Mouse (Mus musculus) adrenal gland, adult 18-20 months (tissue): ENCODE data around the gene Ppil6. TPM values are rescaled to one million over a fixed set of nuclear protein-coding genes. Genes with fewer than 3 reads are reported as not detected.

Source experiments
- total RNA-seq, 2 experiments: library from RNA; stranded (reverse); gene quantifications; 1 replicate in 1 of 2; 2 replicates in 1 of 2; pipeline ENCODE4 v1.2.3; 2021

Gene Ppil6
- total RNA-seq, 2 experiments from 2014 or later = 0.43 to 0.64 TPM

Other genes with a start within 250 kb of the Ppil6 start
- gene Fig4, start 187.2 kb upstream of the Ppil6 start, total RNA-seq = 10 to 100 TPM; 13.8 to 17.7 TPM
- under 1 TPM in 1 of 2 experiments, not detected in 1; 0.10 TPM for gene Ak9, start 186.5 kb upstream of the Ppil6 start, total RNA-seq
- gene Zbtb24, start 40.1 kb upstream of the Ppil6 start, total RNA-seq = 10 to 100 TPM; 17.0 to 20.3 TPM
- gene Mical1, start 14.1 kb upstream of the Ppil6 start, total RNA-seq = 10 to 100 TPM in 1 of 2 experiments, 1 to 10 TPM in 1; 8.8 to 15.2 TPM
- gene Smpd2, start 70 bp upstream of the Ppil6 start, total RNA-seq = 10 to 100 TPM; 17.4 to 22.2 TPM
- 100 to 1,000 TPM; 213 to 232 TPM for gene Cd164, start 29.0 kb downstream of the Ppil6 start, total RNA-seq
- gene Ccdc162, start 226.2 kb downstream of the Ppil6 start, total RNA-seq = 1 to 10 TPM in 1 of 2 experiments, under 1 TPM in 1; 0.36 to 1.7 TPM